Mouse (Mus musculus) heart, postnatal 10 days (tissue): ENCODE data around the gene Prodh2. TPM values are rescaled to one million over a fixed set of nuclear protein-coding genes. Genes with fewer than 3 reads are reported as not detected.
"Not testable (repeated sequence)": the region's sequence is repeated elsewhere in the genome, so short reads cannot be mapped to it uniquely, and the experiment has no call there.

ENCODE experiments used
- DNase-seq, 2 experiments: peaks; one replicate each; pipeline ENCODE4 v3.0.0; 2021
- intact Hi-C: fragments of 180-260 bp; cut with DNase I; formaldehyde crosslinking; loops from one replicate; pipeline ENCODE4 v1.15.1; 2025
- total RNA-seq, 2 experiments: library from RNA; stranded (reverse); gene quantifications; 2 replicates each; pipeline ENCODE4 v1.2.3; 2021

The Prodh2 gene
- total RNA-seq = not detected

DNA sequence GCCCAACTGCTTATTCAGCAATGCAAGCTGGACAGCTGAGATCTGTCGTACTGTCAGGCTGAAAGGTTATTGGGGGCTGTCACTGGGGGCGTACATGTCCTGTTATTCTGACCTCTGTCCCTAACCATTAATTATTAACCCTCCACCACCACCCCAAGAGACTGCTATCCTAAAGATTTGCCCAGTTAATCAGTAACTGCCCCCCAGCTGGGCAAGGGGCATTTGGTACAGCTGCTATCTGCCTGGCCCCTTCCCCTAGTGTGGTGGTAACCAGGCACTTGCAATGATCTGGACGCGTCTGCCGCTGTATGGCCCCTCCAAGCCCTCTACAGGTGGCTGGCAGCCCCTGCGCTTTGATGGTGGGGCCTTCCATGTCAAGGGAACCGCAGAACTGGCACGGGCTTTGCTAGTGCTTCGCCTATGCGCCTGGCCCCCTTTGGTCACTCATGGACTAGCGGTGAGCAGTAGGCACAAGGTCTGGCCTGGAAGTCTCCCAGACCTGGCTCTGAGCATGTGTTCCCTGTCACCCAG is at the start of gene Prodh2:
Gene Prodh2, plus strand, starts transcription at position 222 of the 531 bp plus-strand sequence.
- intact Hi-C loops = loop anchor here (2.0 to 5.0 kb wide), 3 partner anchors 53 to 121 kb away; no protein-coding TSS in a partner anchor
- no peak for DNase-seq

GRCm38 (mm10) chr7:30443696-30444095 is 49.7 kb upstream of the Prodh2 start:
- no peak for DNase-seq
- intact Hi-C loops = no loop called here

DNA sequence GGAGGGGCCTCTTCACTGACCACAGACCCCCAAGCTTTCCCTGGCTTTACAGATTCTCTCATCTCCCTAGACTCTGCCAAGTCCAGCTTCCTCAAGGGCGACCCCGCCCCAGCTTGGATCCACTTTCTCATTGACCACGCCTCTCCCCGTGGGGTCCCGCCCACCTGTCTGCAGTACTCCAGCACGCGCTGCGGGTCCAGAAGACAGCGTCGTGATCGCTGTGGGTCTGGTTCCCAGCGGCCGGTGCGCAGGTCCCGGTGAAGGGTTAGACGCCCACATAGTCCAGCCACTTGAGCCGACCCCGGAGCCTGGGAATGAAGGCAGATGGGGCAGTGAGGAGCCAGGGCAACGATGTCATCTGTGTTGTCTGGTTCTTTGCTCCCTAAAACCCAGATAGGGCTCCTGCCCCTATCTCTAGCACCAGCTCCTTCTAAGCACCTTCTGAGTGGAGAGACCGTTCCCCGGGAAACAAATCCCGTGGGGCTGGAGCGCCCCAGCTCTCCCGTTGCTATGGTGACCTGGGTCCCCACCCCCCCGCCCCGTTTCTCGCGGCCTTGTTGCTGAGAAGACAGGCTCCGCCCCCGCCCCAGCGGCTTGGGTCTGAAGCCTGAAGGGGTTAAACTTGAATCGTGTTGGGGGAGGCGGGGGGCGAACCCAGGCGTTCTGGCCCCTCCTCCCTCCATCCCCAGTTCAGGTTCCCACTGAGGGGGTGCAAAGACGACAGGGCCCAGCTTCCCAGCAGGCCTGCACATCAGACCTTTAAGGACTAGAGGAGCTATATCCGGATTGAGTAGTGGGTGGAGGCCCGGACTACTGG is 49.1 kb upstream of the Prodh2 start:
- intact Hi-C loops = no loop called here
- DNase-seq = peak in 1 of 2 experiments; percentile 16

GRCm38 (mm10) chr7:30444971-30445751 is 48.3 kb upstream of the Prodh2 start, which contains the start of gene Aplp1:
Gene Aplp1, minus strand, starts transcription at chr7:30445535.
- intact Hi-C loops = no loop called here
- DNase-seq = peak; percentile 42 to 47

DNA sequence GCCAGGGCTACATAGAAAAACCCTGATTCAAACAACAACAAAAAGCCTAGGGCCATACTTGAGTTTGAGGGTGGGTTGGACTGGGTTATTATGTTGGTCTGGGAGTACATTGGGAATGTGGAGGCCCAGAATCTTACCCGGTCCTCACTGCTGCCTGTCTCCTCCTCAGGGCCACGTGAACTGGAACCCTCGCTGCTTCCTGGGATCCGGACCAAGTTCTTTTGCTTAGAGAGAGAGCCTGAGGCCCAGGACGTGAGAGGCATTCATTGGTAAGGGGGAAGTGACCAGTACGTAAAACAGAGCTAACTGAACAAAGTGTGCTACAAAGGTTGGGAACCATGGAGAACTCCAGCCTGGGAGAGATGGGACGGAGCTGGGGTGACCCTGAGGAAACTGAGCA is 43.2 kb upstream of the Prodh2 start:
- no peak for DNase-seq
- intact Hi-C loops = no loop called here

DNA sequence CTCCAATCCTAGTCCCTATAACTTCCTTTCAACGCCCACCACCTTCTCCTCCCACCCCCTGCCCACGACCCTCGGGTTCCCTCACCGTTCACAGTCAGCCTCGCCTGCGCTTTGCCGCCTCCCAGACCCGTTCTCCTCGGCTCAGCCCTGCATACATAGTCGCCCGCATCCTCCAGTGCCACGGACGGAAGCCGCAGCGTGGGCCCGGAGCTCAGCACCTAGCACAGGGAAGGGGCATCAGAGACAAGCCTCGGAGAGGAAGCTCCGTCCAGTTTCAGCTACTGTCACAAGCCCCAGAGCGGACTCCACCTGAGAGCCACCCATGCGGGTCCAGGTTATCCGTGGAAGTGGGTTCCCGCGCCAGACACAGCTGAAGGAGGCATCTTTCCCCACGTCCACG is 40.1 kb upstream of the Prodh2 start:
- DNase-seq = no peak
- intact Hi-C loops = no loop called here

DNA sequence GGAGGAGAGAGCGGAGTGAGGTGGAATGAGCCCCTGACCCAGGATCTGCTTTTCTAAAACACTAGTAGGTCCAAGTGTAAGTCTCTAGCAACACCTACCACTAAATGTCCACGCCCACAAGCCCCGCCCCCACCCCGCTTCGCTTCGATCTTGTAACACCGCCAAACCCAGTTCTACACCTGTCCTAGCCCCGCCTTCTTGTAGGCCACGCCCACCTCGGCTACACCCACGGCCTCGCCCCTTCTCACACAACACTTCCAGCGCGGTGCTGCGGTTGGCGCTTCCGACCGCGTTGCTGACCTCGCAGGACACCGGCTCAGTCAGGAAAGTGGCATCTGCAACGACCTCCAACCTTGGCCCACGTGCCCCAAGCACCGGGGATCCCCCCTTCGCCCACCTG is 39.7 kb upstream of the Prodh2 start:
- no peak for DNase-seq
- intact Hi-C loops = no loop called here

DNA sequence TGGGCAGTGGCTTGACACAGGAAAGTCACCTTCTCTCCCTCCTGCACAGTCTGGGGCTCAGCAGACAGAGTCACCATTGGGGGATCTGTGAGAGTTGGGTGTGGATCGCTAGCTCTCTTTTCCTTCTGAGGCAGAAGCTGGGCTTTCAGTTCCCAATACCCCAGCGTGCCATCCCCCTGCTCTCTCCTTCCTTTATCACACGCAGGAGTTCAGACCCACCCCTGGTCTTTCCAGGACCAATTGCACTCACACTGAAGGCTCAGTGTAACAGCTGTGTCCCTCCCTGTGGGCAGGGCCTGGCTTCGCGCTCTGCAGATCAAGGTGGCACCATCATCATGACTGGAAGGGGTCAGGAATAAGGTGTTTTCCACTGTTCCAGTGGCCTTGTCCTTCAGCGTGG is 39.2 kb upstream of the Prodh2 start:
- intact Hi-C loops = no loop called here

GRCm38 (mm10) chr7:30456487-30456886 is 36.9 kb upstream of the Prodh2 start:
- DNase-seq = no peak
- intact Hi-C loops = no loop called here

More for the DNA sequence above, 39.2 kb upstream of the Prodh2 start:
- DNase-seq = no peak

GRCm38 (mm10) chr7:30456911-30457628 is 36.4 kb upstream of the Prodh2 start:
- intact Hi-C loops = no loop called here
- peak; percentile 8 to 12 for DNase-seq

DNA sequence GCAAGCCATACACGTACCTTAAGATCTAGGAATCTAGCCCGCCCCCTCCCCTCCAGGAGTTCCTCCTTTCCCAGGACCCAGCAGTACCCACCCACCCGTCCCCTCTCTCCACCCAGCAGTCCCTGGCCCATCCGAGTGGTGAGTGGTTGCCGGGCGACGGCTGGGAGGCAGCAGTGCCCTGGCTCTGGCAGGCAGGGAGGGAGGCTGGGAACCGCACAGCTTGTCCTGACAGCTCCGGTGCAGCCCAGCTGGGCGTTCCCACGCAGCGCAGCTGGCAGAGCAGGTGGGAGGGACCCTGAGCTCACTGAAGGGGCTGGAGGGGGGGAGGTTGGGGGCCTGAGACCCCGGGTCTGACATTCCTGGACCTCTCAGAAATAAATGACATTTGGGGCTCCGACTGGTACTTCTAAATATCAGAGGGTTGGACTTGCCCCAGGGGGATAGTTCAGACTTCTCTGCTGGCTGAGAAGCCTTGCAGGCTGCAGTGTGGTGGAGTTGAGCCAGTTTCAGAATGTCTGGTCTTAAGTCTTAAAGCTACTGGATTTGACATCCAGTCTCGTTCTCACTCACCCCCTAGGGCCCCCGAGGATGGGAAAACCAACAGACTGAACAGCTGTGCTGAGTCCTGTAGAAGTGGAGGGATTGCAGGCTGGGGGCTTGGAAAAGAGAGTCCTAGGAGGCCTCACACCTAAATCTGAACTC is 35.6 kb upstream of the Prodh2 start, which contains the start of the genes Kirrel2 and Nphs1:
Gene Kirrel2, minus strand, starts transcription at position 62 of the 702 bp plus-strand sequence.
Gene Nphs1, plus strand, starts transcription at position 687 of the 702 bp plus-strand sequence.
- intact Hi-C loops = no loop called here
- peak; percentile 12 to 24 for DNase-seq

DNA sequence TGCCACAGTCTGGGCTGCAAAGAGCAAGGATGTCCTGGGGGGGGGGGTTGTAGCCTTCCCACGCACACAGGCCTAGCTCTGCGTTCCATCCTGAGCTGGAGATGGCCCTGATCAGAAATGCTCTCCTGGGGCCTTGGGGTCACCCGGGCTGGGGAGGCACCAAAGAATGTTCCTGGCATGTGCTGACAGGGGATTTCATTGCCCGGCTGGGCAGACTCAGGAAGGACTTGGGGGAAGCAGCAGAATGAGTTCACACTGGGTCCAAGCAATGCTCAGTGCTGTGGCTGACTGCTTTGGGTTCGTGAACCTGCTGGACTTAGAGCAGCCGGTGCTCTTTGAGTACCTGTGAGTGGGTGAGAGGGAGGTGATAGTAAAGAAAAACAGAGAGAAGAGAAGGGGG is 33.9 kb upstream of the Prodh2 start:
- DNase-seq = no peak
- intact Hi-C loops = no loop called here

GRCm38 (mm10) chr7:30463568-30463967 is 29.9 kb upstream of the Prodh2 start:
- DNase-seq = no peak
- intact Hi-C loops = no loop called here

DNA sequence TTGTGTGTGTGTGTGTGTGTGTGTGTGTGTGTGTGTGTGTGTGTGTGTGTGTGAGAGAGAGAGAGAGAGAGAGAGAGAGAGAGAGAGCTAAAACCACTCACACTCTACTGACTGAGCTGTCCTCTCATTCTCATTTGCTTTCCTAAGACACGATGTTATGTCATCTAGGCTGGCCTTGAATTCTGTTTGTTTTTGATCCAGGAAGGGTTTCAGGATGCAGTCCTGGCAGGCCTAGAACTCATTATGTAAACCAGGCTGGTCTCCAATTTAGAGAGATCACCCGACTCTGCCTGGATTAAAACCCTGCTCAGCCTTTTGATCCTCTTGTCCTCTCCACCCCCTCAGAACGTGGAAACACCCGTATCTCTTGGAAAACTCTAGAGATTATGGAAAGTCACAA is 29.4 kb upstream of the Prodh2 start:
- intact Hi-C loops = no loop called here

DNA sequence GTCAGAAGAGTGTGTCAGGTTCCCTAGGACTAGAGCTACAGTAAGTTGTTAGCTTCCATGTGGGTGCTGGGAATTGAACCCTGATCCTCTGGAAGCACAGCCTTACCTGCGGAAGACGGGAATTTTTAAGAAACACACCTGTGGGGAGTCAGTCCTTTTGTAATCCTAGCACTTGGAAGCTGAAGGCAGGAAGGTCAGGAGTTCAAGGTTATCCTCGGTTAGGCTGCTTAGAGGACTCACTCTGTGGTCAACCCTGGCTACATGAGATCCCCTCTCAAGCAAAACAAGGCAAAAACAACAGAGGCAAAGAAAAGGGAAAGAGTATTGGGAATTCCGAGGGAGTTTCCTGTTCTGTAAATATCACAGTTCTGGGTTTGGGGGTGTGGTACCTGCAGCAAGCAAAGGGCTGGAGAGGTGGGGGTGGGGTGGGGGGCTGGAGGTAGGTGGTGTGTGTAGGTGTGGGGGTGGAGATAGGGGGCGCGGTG is 28.6 kb upstream of the Prodh2 start:
- intact Hi-C loops = no loop called here

More for the DNA sequence above, 29.4 kb upstream of the Prodh2 start:
- DNase-seq = no peak

DNA sequence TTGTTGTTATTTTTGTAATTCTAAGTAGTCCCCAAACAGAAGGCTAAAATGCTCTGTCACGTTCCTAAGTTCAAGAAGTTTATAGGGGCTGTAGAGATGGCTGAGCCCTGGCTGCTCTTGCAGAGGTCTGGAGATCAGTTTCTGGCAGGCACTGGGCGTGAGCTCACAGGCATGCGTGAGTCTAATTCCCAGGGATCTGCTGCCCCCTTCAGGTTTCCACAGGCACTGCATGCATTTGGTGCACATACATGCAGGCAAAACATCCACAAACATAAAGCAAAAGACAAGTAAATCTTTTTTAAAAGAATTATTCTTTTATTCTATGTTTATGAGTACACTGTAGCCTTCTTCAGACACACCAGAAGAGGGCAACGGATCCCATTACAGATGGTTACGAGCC is 21.0 kb upstream of the Prodh2 start:
- intact Hi-C loops = loop anchor here (2.0 kb wide), 1 partner anchor 32 kb away; no protein-coding TSS in a partner anchor
- peak; percentile 21 to 44 for DNase-seq

More for the DNA sequence above, 28.6 kb upstream of the Prodh2 start:
- no peak for DNase-seq

DNA sequence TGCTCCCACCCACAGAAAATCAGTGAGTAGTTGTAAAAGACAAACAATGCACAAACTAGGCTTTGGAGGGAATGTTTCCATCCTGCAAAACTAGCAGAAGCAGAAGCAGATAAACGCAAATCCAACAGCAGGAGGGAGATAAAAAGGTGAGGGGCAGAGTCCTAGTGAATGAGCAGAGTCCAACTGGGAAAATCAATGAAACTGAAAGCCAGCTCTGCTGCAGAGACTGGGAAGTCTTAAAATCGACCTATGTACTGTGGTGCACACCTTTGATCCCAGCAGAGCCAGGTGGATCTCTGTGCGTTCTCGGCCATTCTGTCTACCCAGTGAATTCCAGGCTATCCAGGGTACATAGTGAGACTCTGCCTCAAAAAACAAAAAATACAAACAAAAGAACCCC is 18.4 kb upstream of the Prodh2 start:
- intact Hi-C loops = no loop called here
- no peak for DNase-seq

GRCm38 (mm10) chr7:30476136-30476535 is 17.3 kb upstream of the Prodh2 start:
- intact Hi-C loops, DNase-seq: not testable (repeated sequence)
